Mouse (Mus musculus): ENCODE results near the gene BC024978. TPM values are rescaled to one million over a fixed set of nuclear protein-coding genes. Genes with fewer than 3 reads are reported as not detected.

Gene BC024978
- polyA plus RNA-seq, 1 experiment from 2014 or later = 3.2 TPM

DNA sequence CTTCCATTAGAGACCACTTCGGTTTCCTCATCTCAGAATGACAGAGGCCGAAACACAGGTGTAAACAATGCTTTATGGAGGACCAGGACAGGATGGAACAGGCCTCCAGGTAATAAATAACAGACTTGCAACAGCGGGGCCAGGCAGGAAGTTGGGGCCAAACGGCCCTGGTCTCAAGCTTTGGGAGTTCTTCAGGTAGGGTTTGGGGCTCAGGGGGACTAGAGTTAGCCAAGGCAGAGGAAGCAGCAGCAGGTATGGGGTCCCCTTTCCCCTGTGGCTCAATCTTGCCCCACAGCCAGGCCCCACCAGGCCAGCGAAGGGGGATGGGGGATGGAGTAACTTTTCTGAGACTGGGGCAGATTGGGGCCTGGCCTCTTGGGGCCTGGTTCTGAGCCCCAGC lies 27.2 kb upstream of the BC024978 start:
- H3K27ac ChIP-seq (ENCODE audit: low read depth, low read length) = no peak overlapping the region
- H3K9ac ChIP-seq (ENCODE audit: low read length) = no peak overlapping the region
- H3K4me3 ChIP-seq (ENCODE audit: low read depth, low read length) = no peak overlapping the region
- DNase-seq (ENCODE audit: low spot score) (no peak), ATAC-seq (no peak)
- H3K27me3 ChIP-seq (replicated peaks; ENCODE audit: control insufficient read depth, insufficient read depth, low read length) = no peaks in the 10 kb centered on the region
- peaks cover 30% of the 10 kb centered on the region for H3K4me1 ChIP-seq (ENCODE audit: control insufficient read depth, insufficient read depth, low read length)
- H3K9me3 ChIP-seq (replicated peaks; ENCODE audit: control insufficient read depth, low read length) = no peaks in the 10 kb centered on the region
- no peak overlapping the region for H3K4me2 ChIP-seq (ENCODE audit: low read length)
- 96% methylated on average over 5 of the region's 5 CpGs for WGBS
- peaks cover 43% of the 10 kb centered on the region for H3K36me3 ChIP-seq (ENCODE audit: control insufficient read depth, insufficient read depth, low read length)

DNA sequence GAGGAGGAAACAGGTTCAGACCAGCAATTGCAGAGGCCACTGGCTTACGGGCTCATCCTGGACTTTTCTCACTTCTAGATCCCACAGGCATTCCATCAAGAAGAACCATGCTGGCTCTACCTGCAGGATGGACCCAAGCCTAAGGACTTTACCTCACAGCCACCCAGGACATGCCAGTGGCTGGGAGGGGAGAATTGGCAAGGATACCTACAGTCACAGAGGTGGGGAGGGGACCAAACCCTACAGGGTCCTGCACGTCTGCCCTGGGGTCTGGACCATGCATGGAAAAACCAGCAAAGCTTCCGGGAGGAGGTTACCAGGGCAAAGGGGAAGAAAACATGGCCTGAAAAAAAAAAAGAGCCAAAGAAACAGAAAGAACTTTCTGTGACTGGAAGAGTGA lies 24.6 kb upstream of the BC024978 start:
- peaks cover 37% of the 10 kb centered on the region for H3K36me3 ChIP-seq (ENCODE audit: control insufficient read depth, insufficient read depth, low read length)
- 96% methylated on average over 3 of the region's 3 CpGs for WGBS
- ATAC-seq (no peak), DNase-seq (ENCODE audit: low spot score) (no peak)
- H3K4me3 ChIP-seq (ENCODE audit: low read depth, low read length) = no peak overlapping the region
- H3K4me2 ChIP-seq (ENCODE audit: low read length) = no peak overlapping the region
- H3K27me3 ChIP-seq (replicated peaks; ENCODE audit: control insufficient read depth, insufficient read depth, low read length) = no peaks in the 10 kb centered on the region
- no peaks in the 10 kb centered on the region for H3K9me3 ChIP-seq (replicated peaks; ENCODE audit: control insufficient read depth, low read length)
- no peak overlapping the region for H3K9ac ChIP-seq (ENCODE audit: low read length)
- no peak overlapping the region for H3K27ac ChIP-seq (ENCODE audit: low read depth, low read length)
- peaks cover 7% of the 10 kb centered on the region for H3K4me1 ChIP-seq (ENCODE audit: control insufficient read depth, insufficient read depth, low read length)

DNA sequence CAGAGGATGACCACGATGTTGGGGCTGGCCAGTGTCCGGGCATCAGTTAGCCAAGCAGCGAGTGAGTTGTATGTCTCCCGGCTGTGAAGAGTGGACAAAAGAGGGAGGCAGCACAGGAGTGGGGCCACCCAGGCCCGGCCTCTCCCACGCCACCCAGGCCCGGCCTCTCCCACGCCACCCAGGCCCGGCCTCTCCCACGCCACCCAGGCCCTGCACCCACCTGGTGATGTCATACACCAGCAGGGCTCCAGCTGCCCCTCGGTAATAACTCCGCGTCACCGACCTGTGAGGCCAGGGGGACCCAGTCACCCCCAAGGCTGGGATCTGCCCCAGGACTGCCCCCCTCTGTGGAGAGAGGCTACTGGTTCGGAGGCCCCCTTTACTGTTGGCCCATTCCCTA lies 21.1 kb upstream of the BC024978 start:
- Histone ChIP-seq H3K4me1 (ENCODE audit: control insufficient read depth, insufficient read depth, low read length) (peaks cover 4% of the 10 kb centered on the region; the same call in 1 of the 2 replicates), H3K9me3 (replicated peaks; ENCODE audit: control insufficient read depth, low read length) (no peaks in the 10 kb centered on the region), H3K4me3 (ENCODE audit: low read depth, low read length) (no peak overlapping the region), H3K27me3 (replicated peaks; ENCODE audit: control insufficient read depth, insufficient read depth, low read length) (no peaks in the 10 kb centered on the region), H3K9ac (ENCODE audit: low read length) (no peak overlapping the region), H3K36me3 (ENCODE audit: control insufficient read depth, insufficient read depth, low read length) (peaks cover 37% of the 10 kb centered on the region), H3K4me2 (ENCODE audit: low read length) (no peak overlapping the region), H3K27ac (ENCODE audit: low read depth, low read length) (no peak overlapping the region)
- WGBS = 92% methylated on average over 15 of the region's 15 CpGs
- ATAC-seq (no peak), DNase-seq (ENCODE audit: low spot score) (no peak)

DNA sequence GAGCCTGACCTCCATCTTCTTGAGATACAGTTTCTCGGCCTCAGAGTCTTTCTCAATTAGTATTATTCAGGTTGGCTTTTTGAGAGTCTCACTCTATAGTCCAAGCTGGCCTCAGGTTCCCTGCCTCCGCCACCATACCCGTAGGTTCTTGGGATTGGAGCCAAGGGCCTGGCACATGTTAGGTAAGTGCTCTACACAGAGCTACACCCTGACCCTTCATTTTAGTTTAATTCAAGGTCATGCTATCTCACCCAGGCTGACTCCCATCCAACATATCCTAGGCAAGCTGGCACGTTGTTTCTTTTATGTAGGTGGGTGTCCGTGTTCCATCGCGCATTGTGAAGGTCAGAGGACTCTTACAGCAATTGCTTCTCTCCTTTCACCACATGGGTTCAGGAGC lies 20.7 kb upstream of the BC024978 start:
- H3K36me3 ChIP-seq (ENCODE audit: control insufficient read depth, insufficient read depth, low read length) = peaks cover 37% of the 10 kb centered on the region

DNA sequence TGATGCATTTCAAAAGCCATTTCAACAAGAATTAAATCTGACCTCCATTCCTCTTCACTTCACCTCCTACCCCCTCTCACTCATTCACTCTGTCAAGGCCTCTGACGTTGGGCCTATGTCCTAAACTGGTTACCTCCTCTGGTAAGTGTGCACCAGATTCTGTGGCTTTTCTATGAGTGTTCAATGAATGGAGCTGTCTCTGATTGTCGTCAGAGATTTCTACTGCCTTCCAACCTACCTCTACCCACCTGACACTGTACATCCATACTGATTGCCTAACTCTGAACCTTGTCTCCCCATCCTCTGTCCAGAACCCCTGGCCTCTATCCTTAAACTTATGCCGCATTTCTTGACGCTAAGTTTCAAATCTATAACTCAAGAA lies 17.6 kb upstream of the BC024978 start:
- Histone ChIP-seq H3K4me3 (ENCODE audit: low read depth, low read length) (peak overlapping the region; percentile 61), H3K4me2 (ENCODE audit: low read length) (peak overlapping the region; percentile 49), H3K36me3 (ENCODE audit: control insufficient read depth, insufficient read depth, low read length) (peaks cover 17% of the 10 kb centered on the region), H3K4me1 (ENCODE audit: control insufficient read depth, insufficient read depth, low read length) (peaks cover 4% of the 10 kb centered on the region; the same call in 1 of the 2 replicates), H3K27ac (ENCODE audit: low read depth, low read length) (peak overlapping the region; percentile 88), H3K9me3 (replicated peaks; ENCODE audit: control insufficient read depth, low read length) (no peaks in the 10 kb centered on the region), H3K9ac (ENCODE audit: low read length) (peak overlapping the region; percentile 60), H3K27me3 (replicated peaks; ENCODE audit: control insufficient read depth, insufficient read depth, low read length) (no peaks in the 10 kb centered on the region)
- ATAC-seq (no peak; the same call in 1 of the 2 replicates), DNase-seq (ENCODE audit: low spot score) (no peak)
- 24% methylated on average over 4 of the region's 4 CpGs for WGBS

More for the DNA sequence above, 20.7 kb upstream of the BC024978 start:
- Histone ChIP-seq H3K27me3 (replicated peaks; ENCODE audit: control insufficient read depth, insufficient read depth, low read length) (no peaks in the 10 kb centered on the region), H3K27ac (ENCODE audit: low read depth, low read length) (no peak overlapping the region), H3K9me3 (replicated peaks; ENCODE audit: control insufficient read depth, low read length) (no peaks in the 10 kb centered on the region), H3K4me3 (ENCODE audit: low read depth, low read length) (no peak overlapping the region), H3K9ac (ENCODE audit: low read length) (no peak overlapping the region), H3K4me1 (ENCODE audit: control insufficient read depth, insufficient read depth, low read length) (peaks cover 4% of the 10 kb centered on the region; the same call in 1 of the 2 replicates), H3K4me2 (ENCODE audit: low read length) (no peak overlapping the region)
- ATAC-seq = no peak
- DNase-seq (ENCODE audit: low spot score) = no peak
- WGBS = 93% methylated on average over 7 of the region's 7 CpGs

DNA sequence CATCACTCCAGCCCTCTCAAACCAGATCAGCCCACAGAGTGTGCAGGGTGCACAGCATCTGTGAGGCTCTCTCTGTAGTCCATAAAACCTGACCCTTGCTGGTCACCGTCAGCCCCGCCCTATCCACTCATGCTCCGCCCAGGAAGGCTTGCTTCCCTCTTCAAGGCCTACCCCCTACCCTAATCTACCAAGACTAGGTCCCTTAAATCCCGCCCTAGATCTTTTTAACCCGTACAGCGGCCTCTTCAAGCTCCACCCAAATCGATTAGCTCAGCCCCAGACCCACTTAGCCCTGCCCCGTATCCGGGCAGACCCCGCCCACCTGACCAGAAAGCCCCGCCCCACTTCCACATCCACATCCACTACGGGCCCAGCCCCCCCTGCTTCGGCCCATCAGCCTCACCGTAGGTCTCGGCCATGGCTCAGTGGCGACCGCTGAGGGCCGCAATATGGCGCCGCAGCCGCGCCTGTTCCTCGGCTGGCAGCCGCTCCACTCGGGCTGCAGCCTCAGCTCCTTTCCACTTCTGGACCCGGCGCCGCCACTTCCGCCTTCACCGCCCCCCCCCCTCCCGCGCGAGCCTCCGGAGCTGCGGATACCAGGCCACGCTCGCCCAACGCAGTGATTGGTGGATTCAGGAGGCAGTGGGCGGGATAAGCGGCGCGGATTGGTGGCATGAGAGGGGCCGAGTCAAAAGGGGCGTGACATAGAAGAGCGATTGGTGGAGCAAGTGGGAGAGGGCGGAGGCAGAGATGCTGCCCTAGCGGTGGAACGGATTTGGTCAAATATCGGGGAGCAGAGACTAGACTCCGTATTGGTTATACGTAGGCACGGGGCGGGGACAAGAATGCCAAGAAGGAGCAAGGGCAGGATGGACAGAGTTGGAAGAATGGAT lies 17.0 kb upstream of the BC024978 start, which contains the start of gene Rab4b:
Gene Rab4b, minus strand, starts transcription at position 573 of the 893 bp plus-strand sequence.
- H3K9me3 ChIP-seq (replicated peaks; ENCODE audit: control insufficient read depth, low read length) = no peaks in the 10 kb centered on the region
- H3K27me3 ChIP-seq (replicated peaks; ENCODE audit: control insufficient read depth, insufficient read depth, low read length) = no peaks in the 10 kb centered on the region
- WGBS = 0% methylated on average over 52 of the region's 53 CpGs
- H3K27ac ChIP-seq (ENCODE audit: low read depth, low read length) = peak within 1 kb of the TSS; percentile 88
- H3K4me2 ChIP-seq (ENCODE audit: low read length) = peak within 1 kb of the TSS; percentile 49
- peak within 1 kb of the TSS; percentile 60 for H3K9ac ChIP-seq (ENCODE audit: low read length)
- H3K4me1 ChIP-seq (ENCODE audit: control insufficient read depth, insufficient read depth, low read length) = peaks cover 4% of the 10 kb centered on the region; the same call in 1 of the 2 replicates
- H3K36me3 ChIP-seq (ENCODE audit: control insufficient read depth, insufficient read depth, low read length) = peaks cover 19% of the 10 kb centered on the region
- H3K4me3 ChIP-seq (ENCODE audit: low read depth, low read length) = peak within 1 kb of the TSS; percentile 61
- DNase-seq (ENCODE audit: low spot score) (peak; percentile 99), ATAC-seq (peak; percentile 99)

DNA sequence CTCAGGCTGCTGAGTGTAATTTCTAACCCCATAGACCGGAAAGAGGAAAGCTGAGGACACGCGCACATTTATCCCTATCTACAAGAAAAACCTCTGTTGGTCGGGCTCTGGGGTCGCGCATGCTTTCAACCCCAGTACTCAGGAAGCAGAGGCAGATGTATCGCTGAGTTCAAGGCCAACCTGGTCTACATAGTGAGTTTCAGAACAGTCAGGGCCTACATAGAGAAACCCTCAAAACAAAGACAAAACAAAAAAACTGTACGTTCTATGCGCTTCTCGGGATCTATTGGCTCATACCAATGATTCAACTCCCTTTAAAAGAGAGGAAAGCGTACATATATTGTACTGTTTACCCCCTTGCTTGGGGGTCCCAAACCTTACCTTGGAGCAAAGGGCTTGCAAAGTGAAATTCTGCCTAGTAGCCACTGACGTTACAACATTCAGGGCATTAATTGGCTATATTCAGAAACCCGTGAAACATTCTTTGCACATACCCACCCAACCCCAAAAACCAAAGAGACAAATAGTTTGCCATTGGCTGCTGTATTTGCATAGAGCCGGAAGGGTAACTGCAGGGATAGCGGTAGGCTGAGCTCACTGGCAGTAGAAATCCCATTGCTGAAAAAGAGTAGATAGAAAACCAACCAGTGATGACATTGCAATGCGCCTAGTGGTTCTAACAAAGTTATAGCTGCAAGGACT lies 16.2 kb upstream of the BC024978 start:
- H3K4me2 ChIP-seq (ENCODE audit: low read length) = peak overlapping the region; percentile 46
- no peak for DNase-seq (ENCODE audit: low spot score)
- no peaks in the 10 kb centered on the region for H3K9me3 ChIP-seq (replicated peaks; ENCODE audit: control insufficient read depth, low read length)
- no peak for ATAC-seq
- peak overlapping the region; percentile 40 for H3K9ac ChIP-seq (ENCODE audit: low read length)
- H3K27me3 ChIP-seq (replicated peaks; ENCODE audit: control insufficient read depth, insufficient read depth, low read length) = no peaks in the 10 kb centered on the region
- peaks cover 4% of the 10 kb centered on the region; the same call in 1 of the 2 replicates for H3K4me1 ChIP-seq (ENCODE audit: control insufficient read depth, insufficient read depth, low read length)
- H3K36me3 ChIP-seq (ENCODE audit: control insufficient read depth, insufficient read depth, low read length) = peaks cover 15% of the 10 kb centered on the region
- 46% methylated on average over 16 of the region's 16 CpGs for WGBS
- peak overlapping the region; percentile 61 for H3K4me3 ChIP-seq (ENCODE audit: low read depth, low read length)
- peak overlapping the region; percentile 65 for H3K27ac ChIP-seq (ENCODE audit: low read depth, low read length)

DNA sequence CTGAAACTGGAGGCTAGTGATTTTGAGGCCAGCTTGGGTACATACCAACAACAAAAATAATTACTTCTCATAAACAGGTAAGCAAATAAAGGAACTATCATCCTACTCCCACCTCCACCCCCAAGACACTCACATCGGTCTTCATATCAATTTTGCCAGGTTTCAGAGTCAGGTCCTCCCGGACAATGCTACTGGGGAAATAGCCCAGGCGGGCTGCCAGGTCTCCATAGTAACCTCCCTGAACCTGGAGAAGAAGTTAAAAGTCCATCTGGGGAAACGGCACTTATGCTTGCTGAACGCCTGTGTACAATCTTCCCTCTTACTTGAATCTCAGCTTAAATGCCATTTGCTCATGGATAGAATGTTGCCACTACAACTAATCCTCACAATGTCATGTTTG lies 15.5 kb upstream of the BC024978 start:
- no peak for ATAC-seq
- Histone ChIP-seq H3K4me1 (ENCODE audit: control insufficient read depth, insufficient read depth, low read length) (peaks cover 4% of the 10 kb centered on the region; the same call in 1 of the 2 replicates), H3K36me3 (ENCODE audit: control insufficient read depth, insufficient read depth, low read length) (peaks cover 17% of the 10 kb centered on the region), H3K27me3 (replicated peaks; ENCODE audit: control insufficient read depth, insufficient read depth, low read length) (no peaks in the 10 kb centered on the region), H3K4me3 (ENCODE audit: low read depth, low read length) (no peak overlapping the region), H3K9me3 (replicated peaks; ENCODE audit: control insufficient read depth, low read length) (no peaks in the 10 kb centered on the region), H3K9ac (ENCODE audit: low read length) (no peak overlapping the region), H3K27ac (ENCODE audit: low read depth, low read length) (peak overlapping the region; percentile 9; the same call in 1 of the 2 replicates), H3K4me2 (ENCODE audit: low read length) (no peak overlapping the region)
- WGBS = 47% methylated on average over 5 of the region's 5 CpGs
- no peak for DNase-seq (ENCODE audit: low spot score)

Data from forebrain, embryonic 14.5 days (tissue).